Mouse (Mus musculus) kidney, embryonic 14.5 days (tissue): Measurements from ENCODE around the gene Fam240a. TPM values are rescaled to one million over a fixed set of nuclear protein-coding genes. Genes with fewer than 3 reads are reported as not detected.

Experiments used
- ATAC-seq: fragments of 200-750 bp; cut with Nextera tagmentation; 2 replicates; pipeline ENCODE4 v1.8.0; 2017; ENCODE audit warnings: moderate number of reproducible peaks, mild to moderate bottlenecking, moderate TSS enrichment, moderate library complexity; ENCODE audit not compliant: low FRiP score, low TSS enrichment
- H3K27ac ChIP-seq: fragments of 300-500 bp; sonication (generic); 2 replicates; pipeline ENCODE4 v1.5.1; 2014; ENCODE audit warnings: low read depth, mild to moderate bottlenecking, low read length, moderate library complexity, mixed read lengths
- H3K27me3 ChIP-seq: fragments of 300-500 bp; sonication (generic); 2 replicates; pipeline ENCODE4 v1.6.1; 2014; ENCODE audit warnings: mild to moderate bottlenecking, low read length; ENCODE audit not compliant: control insufficient read depth, insufficient read depth
- H3K36me3 ChIP-seq: fragments of 300-500 bp; sonication (generic); 2 replicates; pipeline ENCODE4 v1.6.1; 2014; ENCODE audit warnings: low read length, mixed read lengths; ENCODE audit not compliant: control insufficient read depth, insufficient read depth
- H3K4me1 ChIP-seq: fragments of 300-500 bp; sonication (generic); 2 replicates; pipeline ENCODE4 v1.6.1; 2014; ENCODE audit warnings: low read length, mixed read lengths; ENCODE audit not compliant: control insufficient read depth, insufficient read depth
- H3K4me2 ChIP-seq: fragments of 300-500 bp; sonication (generic); replicated peaks from 2 replicates; pipeline ENCODE4 v1.6.1; 2014; ENCODE audit warnings: low read depth, mild to moderate bottlenecking, low read length
- H3K4me3 ChIP-seq: fragments of 300-500 bp; sonication (generic); 2 replicates; pipeline ENCODE4 v1.5.1; 2014; ENCODE audit warnings: mild to moderate bottlenecking, low read length
- H3K9ac ChIP-seq: fragments of 300-500 bp; sonication (generic); 2 replicates; pipeline ENCODE4 v1.6.1; 2014; ENCODE audit warnings: low read depth, mild to moderate bottlenecking, low read length, moderate library complexity
- H3K9me3 ChIP-seq: fragments of 300-500 bp; sonication (generic); 2 replicates; pipeline ENCODE4 v1.6.1; 2016; ENCODE audit warnings: low read length; ENCODE audit not compliant: control insufficient read depth
- WGBS: fragments of 180-500 bp; shearing (Covaris S2); extraction: QIAGEN DNeasy Blood & Tissue Kit; methylation state at CpG from one replicate; pipeline ENCODE4 v1.1.7; 2014; 5-methylcytosine and 5-hydroxymethylcytosine counted together
- polyA plus RNA-seq: library from polyadenylated mRNA; unstranded; fragments of >200 nt; fragmentation: Nextera tagmentation; extraction: Ambion mirVana; gene quantifications from 2 replicates; pipeline ENCODE4 v1.2.1, GENCODE M21; 2014

Gene Fam240a
- not detected in 2 replicates for polyA plus RNA-seq

- 85% methylated on average over 7 of the region's 7 CpGs for WGBS
- Histone ChIP-seq H3K9me3 (no peaks in the 10 kb centered on the region), H3K27ac (no peak within 1 kb of the TSS), H3K36me3 (no peaks in the 10 kb centered on the region), H3K4me2 (no peak within 1 kb of the TSS), H3K4me3 (no peak within 1 kb of the TSS), H3K27me3 (no peaks in the 10 kb centered on the region), H3K4me1 (no peaks in the 10 kb centered on the region), H3K9ac (no peak within 1 kb of the TSS)
- ATAC-seq, result no peak
Observed at GRCm38 (mm10) chr9:110916786-110917185, at the start of gene Fam240a. Gene Fam240a, minus strand, starts transcription at chr9:110916861.

- WGBS, result 60% methylated on average over 2 of the region's 2 CpGs
- Histone ChIP-seq H3K27ac (no peak overlapping the region), H3K36me3 (no peaks in the 10 kb centered on the region), H3K4me1 (no peaks in the 10 kb centered on the region), H3K9ac (no peak overlapping the region), H3K4me3 (no peak overlapping the region), H3K4me2 (no peak overlapping the region), H3K27me3 (no peaks in the 10 kb centered on the region), H3K9me3 (no peaks in the 10 kb centered on the region)
- ATAC-seq, result no peak
Observed at GRCm38 (mm10) chr9:110965910-110966231, 49.2 kb upstream of the Fam240a start.

- no peaks in the 10 kb centered on the region for H3K9me3 ChIP-seq
- no peak overlapping the region for H3K4me2 ChIP-seq
- H3K9ac ChIP-seq, result no peak overlapping the region
- H3K4me1 ChIP-seq, result no peaks in the 10 kb centered on the region
- no peak for ATAC-seq
- H3K27ac ChIP-seq, result no peak overlapping the region
- no peak overlapping the region for H3K4me3 ChIP-seq
- no peaks in the 10 kb centered on the region for H3K27me3 ChIP-seq
- WGBS, result 90% methylated on average over 22 of the region's 22 CpGs
- H3K36me3 ChIP-seq, result no peaks in the 10 kb centered on the region
Observed at GRCm38 (mm10) chr9:110965062-110965909, 48.6 kb upstream of the Fam240a start.

GRCm38 (mm10) chr9:110963566-110964115, 47.0 kb upstream of the Fam240a start:
- 88% methylated on average over 8 of the region's 8 CpGs for WGBS
- no peaks in the 10 kb centered on the region for H3K27me3 ChIP-seq
- H3K9me3 ChIP-seq, result no peaks in the 10 kb centered on the region
- H3K4me1 ChIP-seq, result no peaks in the 10 kb centered on the region
- H3K36me3 ChIP-seq, result no peaks in the 10 kb centered on the region
- no peak overlapping the region for H3K27ac ChIP-seq
- no peak overlapping the region for H3K4me2 ChIP-seq
- H3K4me3 ChIP-seq, result no peak overlapping the region
- no peak overlapping the region for H3K9ac ChIP-seq
- no peak for ATAC-seq

- WGBS, result 95% methylated on average over 8 of the region's 8 CpGs
- Histone ChIP-seq H3K27ac (no peak overlapping the region), H3K9ac (no peak overlapping the region), H3K36me3 (no peaks in the 10 kb centered on the region), H3K4me1 (no peaks in the 10 kb centered on the region), H3K9me3 (no peaks in the 10 kb centered on the region), H3K27me3 (no peaks in the 10 kb centered on the region), H3K4me2 (no peak overlapping the region), H3K4me3 (no peak overlapping the region)
- no peak for ATAC-seq
Observed at GRCm38 (mm10) chr9:110961386-110961785, 44.7 kb upstream of the Fam240a start.

- Histone ChIP-seq H3K27ac (no peak overlapping the region), H3K27me3 (no peaks in the 10 kb centered on the region; the same call in 1 of the 2 replicates), H3K4me3 (no peak overlapping the region), H3K36me3 (no peaks in the 10 kb centered on the region), H3K4me1 (no peaks in the 10 kb centered on the region), H3K4me2 (no peak overlapping the region), H3K9ac (no peak overlapping the region), H3K9me3 (no peaks in the 10 kb centered on the region)
- WGBS, result 86% methylated on average over 13 of the region's 13 CpGs
- ATAC-seq, result no peak
Observed at GRCm38 (mm10) chr9:110960230-110961149, 43.8 kb upstream of the Fam240a start.

- WGBS, result 81% methylated on average over 5 of the region's 5 CpGs
Observed at GRCm38 (mm10) chr9:110959669-110960068, 43.0 kb upstream of the Fam240a start.

GRCm38 (mm10) chr9:110955962-110956361, 39.3 kb upstream of the Fam240a start:
- no peak overlapping the region for H3K4me3 ChIP-seq
- no peak overlapping the region for H3K27ac ChIP-seq
- no peak overlapping the region for H3K4me2 ChIP-seq
- H3K27me3 ChIP-seq, result peaks cover 8% of the 10 kb centered on the region; the same call in 1 of the 2 replicates
- no peak for ATAC-seq
- no peaks in the 10 kb centered on the region for H3K36me3 ChIP-seq
- WGBS, result 82% methylated on average over 6 of the region's 6 CpGs
- H3K9me3 ChIP-seq, result no peaks in the 10 kb centered on the region
- H3K4me1 ChIP-seq, result no peaks in the 10 kb centered on the region
- no peak overlapping the region for H3K9ac ChIP-seq

More at GRCm38 (mm10) chr9:110959669-110960068, 43.0 kb upstream of the Fam240a start:
- Histone ChIP-seq H3K4me3 (no peak overlapping the region), H3K9me3 (no peaks in the 10 kb centered on the region), H3K4me2 (no peak overlapping the region), H3K36me3 (no peaks in the 10 kb centered on the region), H3K27ac (no peak overlapping the region), H3K27me3 (peaks cover 4% of the 10 kb centered on the region; the same call in 1 of the 2 replicates), H3K4me1 (no peaks in the 10 kb centered on the region), H3K9ac (no peak overlapping the region)
- no peak for ATAC-seq
